Mouse (Mus musculus) kidney, adult 2 months (tissue): ENCODE measurements around the gene Coro2b. TPM values are rescaled to one million over a fixed set of nuclear protein-coding genes. Genes with fewer than 3 reads are reported as not detected.

Experiments used
- DNase-seq: peaks from one replicate; pipeline ENCODE4 v3.0.0; 2021
- H3K27ac ChIP-seq: fragments of 200-500 bp; 2 replicates; pipeline ENCODE4 v1.5.1; 2012; ENCODE audit warnings: low read depth, low read length, control low read depth, inconsistent platforms; ENCODE audit not compliant: insufficient read depth
- H3K27me3 ChIP-seq: fragments of 200-500 bp; replicated peaks from 2 replicates; pipeline ENCODE4 v1.6.1; 2012; ENCODE audit warnings: mild to moderate bottlenecking, moderate library complexity, low read length, inconsistent platforms; ENCODE audit not compliant: control insufficient read depth, insufficient read depth
- H3K36me3 ChIP-seq: fragments of 200-500 bp; 2 replicates; pipeline ENCODE4 v1.6.1; 2012; ENCODE audit warnings: mild to moderate bottlenecking, moderate library complexity, low read length, inconsistent platforms; ENCODE audit not compliant: control insufficient read depth, insufficient read depth
- H3K4me1 ChIP-seq: fragments of 200-500 bp; 2 replicates; pipeline ENCODE4 v1.6.1; 2011; ENCODE audit warnings: low read length; ENCODE audit not compliant: control insufficient read depth, insufficient read depth
- H3K4me3 ChIP-seq: fragments of 200-500 bp; 2 replicates; pipeline ENCODE4 v1.5.1; 2011; ENCODE audit warnings: mild to moderate bottlenecking, low read depth, low read length, control low read depth; ENCODE audit not compliant: insufficient read depth
- CTCF ChIP-seq: fragments of 200-500 bp; conservative IDR thresholded peaks from 2 replicates; pipeline ENCODE4 v1.5.1; 2011; ENCODE audit warnings: low read depth, mild to moderate bottlenecking, control low read depth, low read length, moderate library complexity, mixed read lengths; ENCODE audit not compliant: insufficient read depth, insufficient read length
- POLR2A ChIP-seq: fragments of 200-500 bp; IDR thresholded peaks from one replicate; pipeline ENCODE4 v1.6.1; 2011; ENCODE audit warnings: low read depth, low read length, control low read depth
- WGBS: fragments of 180-500 bp; shearing (Covaris S2); methylation state at CpG from one replicate; pipeline ENCODE4 v1.1.7; 2018; 5-methylcytosine and 5-hydroxymethylcytosine counted together
- polyA plus RNA-seq: library from polyadenylated mRNA; depleted of rRNA; stranded (reverse); fragments of >200 nt; gene quantifications from 2 replicates; pipeline ENCODE4 v1.2.3, GENCODE M21; 2012

Gene Coro2b
- polyA plus RNA-seq, 1 experiment, result 9.8 TPM

DNA sequence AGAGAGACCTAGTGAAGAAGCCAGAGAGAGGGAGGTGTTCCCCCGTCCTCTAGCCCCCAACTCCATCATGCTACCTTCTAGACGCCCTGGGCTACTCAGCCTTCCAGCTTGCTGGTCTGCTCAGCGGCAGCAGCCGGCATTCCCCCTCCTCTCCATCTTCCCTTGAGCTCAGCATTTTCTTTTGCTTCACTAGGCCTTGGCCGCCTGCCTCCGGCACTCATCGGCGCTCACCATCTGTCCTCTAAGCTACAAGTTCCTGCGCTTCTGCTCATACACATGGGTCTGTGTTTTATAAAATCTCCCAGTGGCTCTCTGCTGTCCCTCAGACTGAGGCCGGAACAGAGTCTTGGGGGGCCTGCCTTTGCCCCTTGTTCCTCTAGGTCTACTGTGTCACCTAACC lies 3.9 kb upstream of the Coro2b start:
- no peaks in the 10 kb centered on the region for H3K27me3 ChIP-seq

DNA sequence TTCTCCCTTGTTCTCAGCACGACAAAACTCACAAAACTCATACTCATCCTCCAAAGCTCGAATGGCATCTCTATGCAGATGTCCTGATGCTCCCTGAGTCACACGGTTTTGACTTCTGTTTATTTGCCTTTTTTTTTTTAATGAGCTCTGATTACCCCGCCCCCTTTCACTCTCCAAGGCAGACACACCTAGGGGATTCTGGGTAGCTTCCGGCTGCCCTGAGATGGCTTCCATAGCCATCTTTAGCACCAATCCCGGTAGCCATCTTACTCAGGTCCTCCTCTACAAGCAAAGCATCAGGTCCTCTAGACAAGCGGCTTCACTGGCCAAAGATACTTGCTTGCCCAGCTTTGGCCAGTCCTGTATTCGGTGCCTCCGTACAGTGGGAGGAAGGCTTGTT lies 3.3 kb upstream of the Coro2b start:
- 86% methylated on average over 9 of the region's 9 CpGs for WGBS
- Histone ChIP-seq H3K4me3 (no peak overlapping the region), H3K36me3 (no peaks in the 10 kb centered on the region), H3K4me1 (no peaks in the 10 kb centered on the region), H3K27ac (no peak overlapping the region), H3K27me3 (no peaks in the 10 kb centered on the region)
- TF ChIP-seq POLR2A (no peak), CTCF (no peak)
- no peak for DNase-seq

More for the DNA sequence above, 3.9 kb upstream of the Coro2b start:
- TF ChIP-seq CTCF (no peak), POLR2A (no peak)
- Histone ChIP-seq H3K36me3 (no peaks in the 10 kb centered on the region), H3K4me3 (no peak overlapping the region), H3K27ac (no peak overlapping the region), H3K4me1 (no peaks in the 10 kb centered on the region)
- no peak for DNase-seq
- 71% methylated on average over 10 of the region's 10 CpGs for WGBS

DNA sequence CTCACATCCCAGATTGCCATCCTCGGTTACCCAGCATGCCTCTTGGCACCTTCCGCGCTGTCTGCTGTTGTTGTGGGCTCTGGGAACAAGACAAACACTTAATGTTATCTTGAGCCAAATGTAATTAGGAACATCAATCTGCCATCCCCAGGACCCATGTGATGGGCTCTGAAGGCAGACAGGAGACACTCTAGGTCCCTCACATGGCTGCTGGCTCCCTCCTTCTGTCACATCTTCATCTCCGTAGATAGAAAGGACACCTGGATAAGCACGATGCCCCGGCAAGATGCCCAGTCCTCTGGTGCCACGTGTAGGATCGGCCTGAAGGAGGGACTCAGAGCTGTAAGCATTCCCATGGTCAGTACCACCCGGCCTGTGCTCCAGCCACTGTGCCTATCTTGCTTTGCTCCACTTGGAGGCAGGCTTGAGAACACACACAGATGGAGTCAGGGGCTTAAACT lies 2.4 kb upstream of the Coro2b start:
- WGBS, result 90% methylated on average over 9 of the region's 9 CpGs
- H3K27me3 ChIP-seq, result no peaks in the 10 kb centered on the region
- DNase-seq, result no peak
- TF ChIP-seq POLR2A (no peak), CTCF (no peak)
- no peak overlapping the region for H3K4me3 ChIP-seq
- H3K4me1 ChIP-seq, result no peaks in the 10 kb centered on the region
- no peak overlapping the region for H3K27ac ChIP-seq
- no peaks in the 10 kb centered on the region for H3K36me3 ChIP-seq

DNA sequence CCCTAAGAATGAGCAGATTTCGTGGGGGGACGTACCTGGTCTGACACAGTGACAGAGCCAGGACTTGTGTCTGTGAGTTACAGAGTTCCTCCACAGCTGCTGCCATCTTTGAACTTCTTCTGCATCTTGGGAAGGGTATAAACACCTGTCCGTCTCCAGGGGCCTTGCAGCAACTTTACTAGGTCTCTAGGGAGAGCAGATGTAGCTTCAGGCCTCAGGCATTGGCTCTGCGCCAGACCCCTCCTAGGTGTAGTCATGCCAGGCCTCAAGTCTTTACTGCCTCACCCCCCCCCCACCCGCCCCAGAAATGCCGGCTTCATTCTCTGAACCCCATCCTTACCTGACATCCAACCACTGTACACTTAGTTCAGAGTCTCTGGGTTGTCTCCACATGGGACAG lies 1.1 kb upstream of the Coro2b start:
- TF ChIP-seq CTCF (no peak), POLR2A (no peak)
- H3K27me3 ChIP-seq, result no peaks in the 10 kb centered on the region
- no peak for DNase-seq
- H3K27ac ChIP-seq, result no peak overlapping the region
- H3K36me3 ChIP-seq, result no peaks in the 10 kb centered on the region
- H3K4me1 ChIP-seq, result no peaks in the 10 kb centered on the region
- no peak overlapping the region for H3K4me3 ChIP-seq
- WGBS, result 90% methylated on average over 6 of the region's 6 CpGs

DNA sequence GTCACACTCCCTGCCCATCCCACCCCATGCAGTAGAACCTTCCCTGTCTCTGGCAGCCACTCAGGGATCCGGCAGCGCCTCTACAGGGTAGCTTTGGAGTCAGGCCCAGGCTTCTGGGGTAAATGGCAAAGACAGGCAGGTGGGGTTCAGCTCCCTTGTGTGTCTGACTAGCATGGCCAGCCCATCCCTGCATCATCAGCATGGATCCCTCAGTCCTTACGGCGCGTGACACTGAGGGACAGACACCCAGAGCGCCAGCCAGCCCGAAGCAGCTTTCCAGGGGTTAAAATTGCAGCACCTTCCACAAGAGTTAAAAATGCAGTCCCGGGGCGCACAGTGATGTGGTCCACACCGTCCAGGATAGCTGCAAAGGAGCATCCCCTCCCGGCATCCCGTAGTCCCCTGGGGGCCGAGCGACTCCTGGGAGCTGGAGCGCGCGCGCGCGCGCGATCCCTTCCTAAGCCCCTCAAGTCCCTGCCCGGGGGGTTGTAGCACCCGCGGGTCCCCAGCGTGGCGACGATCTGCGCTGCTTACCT lies 657 bp downstream of the Coro2b start:
- no peaks in the 10 kb centered on the region for H3K4me1 ChIP-seq
- DNase-seq, result peak; percentile 21
- WGBS, result 6% methylated on average over 29 of the region's 29 CpGs
- H3K27me3 ChIP-seq, result no peaks in the 10 kb centered on the region
- H3K4me3 ChIP-seq, result peak overlapping the region; percentile 49
- no peak for TF ChIP-seq POLR2A
- no peak for TF ChIP-seq CTCF
- no peaks in the 10 kb centered on the region for H3K36me3 ChIP-seq
- H3K27ac ChIP-seq, result no peak overlapping the region

DNA sequence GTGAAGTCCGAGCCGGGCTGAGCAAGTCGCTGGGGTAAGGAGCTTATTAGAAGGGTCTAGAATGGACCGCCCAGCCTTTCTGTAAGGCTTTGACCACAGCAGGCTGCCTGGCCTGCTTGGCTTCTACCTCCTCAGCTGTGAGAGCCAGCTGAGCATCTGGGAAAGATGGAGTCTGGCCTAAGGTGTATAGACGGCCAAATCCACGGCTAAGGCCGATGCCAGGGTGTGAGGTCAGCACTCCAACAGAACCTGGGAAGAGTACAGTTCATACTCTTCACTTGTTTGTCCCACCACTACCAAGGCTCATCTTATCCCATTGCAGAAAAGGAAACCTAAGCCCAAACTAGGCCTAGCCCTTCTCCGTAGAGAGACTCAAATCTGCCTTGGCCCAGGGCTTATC lies 1.3 kb downstream of the Coro2b start:
- no peak for TF ChIP-seq CTCF
- no peak for TF ChIP-seq POLR2A
- H3K27ac ChIP-seq, result no peak overlapping the region
- peak overlapping the region; percentile 49; the same call in 1 of the 2 replicates for H3K4me3 ChIP-seq
- no peak for DNase-seq
- H3K36me3 ChIP-seq, result no peaks in the 10 kb centered on the region
- H3K27me3 ChIP-seq, result no peaks in the 10 kb centered on the region
- H3K4me1 ChIP-seq, result no peaks in the 10 kb centered on the region
- WGBS, result 73% methylated on average over 8 of the region's 8 CpGs

DNA sequence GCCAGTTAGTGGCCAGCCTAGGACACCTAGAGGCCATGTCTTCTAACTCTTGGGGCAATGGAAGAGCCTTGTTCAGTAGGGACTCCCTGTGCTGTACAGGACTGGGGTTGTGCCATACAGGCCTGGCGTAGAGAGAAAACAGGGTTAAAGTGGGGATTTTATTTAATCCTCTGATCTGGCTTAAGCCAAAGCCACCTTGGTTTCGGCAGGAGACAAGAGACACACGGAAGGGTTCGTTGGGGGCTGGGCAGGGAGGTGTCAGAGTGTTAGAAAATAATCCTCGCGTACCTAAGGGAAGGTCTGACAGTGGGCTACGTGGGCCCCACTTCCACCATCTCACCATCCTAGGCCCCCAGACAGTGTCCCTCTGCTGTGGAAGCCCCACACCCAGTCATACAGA lies 2.2 kb downstream of the Coro2b start:
- WGBS, result 97% methylated on average over 7 of the region's 7 CpGs
- no peak for DNase-seq
- TF ChIP-seq CTCF (no peak), POLR2A (no peak)
- Histone ChIP-seq H3K4me1 (no peaks in the 10 kb centered on the region), H3K36me3 (no peaks in the 10 kb centered on the region), H3K4me3 (no peak overlapping the region), H3K27me3 (no peaks in the 10 kb centered on the region), H3K27ac (no peak overlapping the region)

DNA sequence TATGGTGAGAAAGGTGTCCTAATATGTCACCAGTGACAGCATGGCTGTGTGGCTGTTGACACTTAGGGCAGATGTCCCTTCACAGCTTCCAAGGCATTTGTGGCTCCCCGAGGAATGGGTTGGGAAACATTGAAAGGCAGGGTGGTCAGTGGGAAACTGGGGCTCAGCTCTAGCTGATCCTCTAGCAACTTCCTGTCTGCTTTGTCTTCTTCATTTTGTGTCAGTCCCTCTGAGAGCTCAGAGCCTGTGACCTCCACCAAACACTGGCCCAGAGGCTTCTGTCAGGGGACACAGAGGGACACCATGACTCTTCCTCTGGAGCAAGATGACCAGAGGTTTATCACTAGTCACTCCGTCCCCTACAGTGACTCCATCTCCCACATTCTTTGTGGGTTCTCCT lies 2.7 kb downstream of the Coro2b start:
- Histone ChIP-seq H3K4me1 (no peaks in the 10 kb centered on the region), H3K36me3 (no peaks in the 10 kb centered on the region), H3K27me3 (no peaks in the 10 kb centered on the region), H3K27ac (no peak overlapping the region), H3K4me3 (no peak overlapping the region)
- no peak for TF ChIP-seq CTCF
- no peak for TF ChIP-seq POLR2A
- no peak for DNase-seq
- 81% methylated on average over 2 of the region's 2 CpGs for WGBS
